ENCODE assay signal across 11 mouse cellular contexts in genomic region chr11:94701401-94702215, GRCm38 (mm10). TPM values are rescaled to one million over a fixed set of nuclear protein-coding genes. Genes with fewer than 3 reads are reported as not detected.
A peak's percentile ranks its signal among the peaks of the same experiment; 100 is the strongest.
DNase-seq lines count a peak whose midpoint lies in the region; ATAC-seq and TF ChIP-seq lines count a peak whose summit lies in the region.
"Had no signal": no experiment of that assay in that cellular context is flagged by ENCODE, and none has a peak within 500 bp of the region (broad histone marks: within the 10 kb centered on the region; RNA-seq: fewer than 3 reads in every experiment).

No protein-coding gene starts in this region.

- peaks cover 21% of the 10 kb centered on the region for H3K4me1 ChIP-seq in midbrain, embryonic 10.5 days
- no peaks in the 10 kb centered on the region for H3K4me1 ChIP-seq in midbrain, embryonic 15.5 days
- peaks cover 18% of the 10 kb centered on the region for H3K4me1 ChIP-seq in hindbrain, embryonic 13.5 days (replicated peaks)
- H3K4me1 ChIP-seq in neural tube, embryonic 13.5 days (replicated peaks): peaks cover 15% of the 10 kb centered on the region

- peak overlapping the region; percentile 20; the same call in 1 of the 2 replicates for H3K4me3 ChIP-seq in gastrocnemius, adult 2 months
- H3K4me3 ChIP-seq in midbrain, embryonic 10.5 days: no peak overlapping the region
- H3K4me3 ChIP-seq in midbrain, embryonic 15.5 days: no peak overlapping the region
- H3K4me3 ChIP-seq in hindbrain, embryonic 13.5 days: no peak overlapping the region
- H3K4me3 ChIP-seq in neural tube, embryonic 13.5 days: no peak overlapping the region

- WGBS in midbrain, embryonic 10.5 days: 72% methylated on average over 27 of the region's 27 CpGs
- WGBS in midbrain, embryonic 15.5 days: 63% methylated on average over 27 of the region's 27 CpGs
- 59% methylated on average over 27 of the region's 27 CpGs for WGBS in hindbrain, embryonic 13.5 days
- 41% methylated on average over 27 of the region's 27 CpGs for WGBS in neural tube, embryonic 13.5 days

- H3K9ac ChIP-seq in midbrain, embryonic 15.5 days: no peak overlapping the region
- no peak overlapping the region for H3K9ac ChIP-seq in hindbrain, embryonic 13.5 days
- 0 out of 2 replicates have a peak overlapping the region, but pooled peaks have one; percentile 0 for H3K9ac ChIP-seq in neural tube, embryonic 13.5 days

- ATAC-seq in midbrain, embryonic 15.5 days (replicated peaks): no peak
- ATAC-seq in hindbrain, embryonic 13.5 days (ENCODE audit: low FRiP score): no peak
- peak; percentile 32; the same call in 1 of the 2 replicates for ATAC-seq in neural tube, embryonic 13.5 days (ENCODE audit: low read depth)

- no peak for TF ChIP-seq CTCF in gastrocnemius, adult 2 months (IDR thresholded peaks at IDR 0.05)

- H3K4me2 ChIP-seq in midbrain, embryonic 15.5 days: no peak overlapping the region
- 0 out of 2 replicates have a peak overlapping the region, but pooled peaks have one; percentile 3 for H3K4me2 ChIP-seq in hindbrain, embryonic 13.5 days
- H3K4me2 ChIP-seq in neural tube, embryonic 13.5 days: peak overlapping the region; percentile 25

- no peaks in the 10 kb centered on the region for H3K36me3 ChIP-seq in midbrain, embryonic 10.5 days
- H3K36me3 ChIP-seq in midbrain, embryonic 15.5 days (replicated peaks): no peaks in the 10 kb centered on the region
- no peaks in the 10 kb centered on the region for H3K36me3 ChIP-seq in hindbrain, embryonic 13.5 days
- no peaks in the 10 kb centered on the region for H3K36me3 ChIP-seq in neural tube, embryonic 13.5 days

- H3K27ac ChIP-seq in gastrocnemius, adult 2 months: no peak overlapping the region
- H3K27ac ChIP-seq in midbrain, embryonic 10.5 days (replicated peaks): 0 out of 2 replicates have a peak overlapping the region, but pooled peaks have one; percentile 25
- no peak overlapping the region for H3K27ac ChIP-seq in midbrain, embryonic 15.5 days
- no peak overlapping the region for H3K27ac ChIP-seq in hindbrain, embryonic 13.5 days
- 0 out of 2 replicates have a peak overlapping the region, but pooled peaks have one; percentile 6 for H3K27ac ChIP-seq in neural tube, embryonic 13.5 days (replicated peaks)

- intact Hi-C loops in gastrocnemius, adult 2 months (cut with DNase I): no loop called here
- intact Hi-C loops in left cerebral cortex, postnatal 25 days (cut with DNase I): no loop called here

- DNase-seq in gastrocnemius, adult 2 months: no peak
- DNase-seq in gastrocnemius, adult 18-20 months (ENCODE audit: low spot score): no peak
- DNase-seq in midbrain, embryonic 10.5 days (ENCODE audit: low spot score): no peak
- DNase-seq in heart, adult 8-10 months (ENCODE audit: low spot score): no peak
- no peak for DNase-seq in left cerebral cortex, postnatal 25 days (ENCODE audit: low spot score in 2 of 2)
- DNase-seq: right cerebral cortex, adult 18-20 months had no signal

- H3K27me3 ChIP-seq in midbrain, embryonic 10.5 days (ENCODE audit: low read depth, poor library complexity, severe bottlenecking): no peaks in the 10 kb centered on the region
- H3K27me3 ChIP-seq in midbrain, embryonic 15.5 days (replicated peaks): no peaks in the 10 kb centered on the region
- H3K27me3 ChIP-seq in hindbrain, embryonic 13.5 days: no peaks in the 10 kb centered on the region
- no peaks in the 10 kb centered on the region for H3K27me3 ChIP-seq in neural tube, embryonic 13.5 days

- H3K9me3 ChIP-seq in midbrain, embryonic 10.5 days (replicated peaks): no peaks in the 10 kb centered on the region
- no peaks in the 10 kb centered on the region for H3K9me3 ChIP-seq in midbrain, embryonic 15.5 days
- no peaks in the 10 kb centered on the region for H3K9me3 ChIP-seq in hindbrain, embryonic 13.5 days
- no peaks in the 10 kb centered on the region for H3K9me3 ChIP-seq in neural tube, embryonic 13.5 days

RNA-seq across cellular contexts. Expression of gene Gm11541, which starts 2.7 kb away (rescaled TPM):
- not detected for total RNA-seq in gastrocnemius, adult 2 months (2021)
- not detected for total RNA-seq in gastrocnemius, adult 18-20 months (2021)
- not detected in 2 replicates for polyA plus RNA-seq in midbrain, embryonic 10.5 days (2016; fragmentation: Nextera tagmentation; extraction: Ambion mirVana)
- not detected in 2 replicates for polyA plus RNA-seq in midbrain, embryonic 15.5 days (2015; fragmentation: Nextera tagmentation; extraction: Ambion mirVana)
- polyA plus RNA-seq in hindbrain, embryonic 13.5 days (2015; fragmentation: Nextera tagmentation; extraction: Ambion mirVana): 0.09 and 0.12 TPM in 2 replicates
- polyA plus RNA-seq in neural tube, embryonic 13.5 days (2015; fragmentation: Nextera tagmentation; extraction: Ambion mirVana): 0.23 and 0.29 TPM in 2 replicates
- not detected for total RNA-seq in heart, adult 8-10 months (2022)
- total RNA-seq in left cerebral cortex, postnatal 25 days (2021): not detected
- total RNA-seq: gastrocnemius, postnatal 4 days; left cerebral cortex, postnatal 10 days had no signal

RNA-seq across cellular contexts. Expression of gene Xylt2, which starts 24.3 kb away (rescaled TPM):
- total RNA-seq in gastrocnemius, adult 2 months (2021): 1 to 10 TPM; 3.6 to 3.9 TPM
- 1 to 10 TPM; 2.9 TPM for total RNA-seq in gastrocnemius, adult 18-20 months (2021)
- polyA plus RNA-seq in midbrain, embryonic 10.5 days (2016; fragmentation: Nextera tagmentation; extraction: Ambion mirVana): 13.8 and 14.4 TPM in 2 replicates
- 12.8 and 14.5 TPM in 2 replicates for polyA plus RNA-seq in midbrain, embryonic 15.5 days (2015; fragmentation: Nextera tagmentation; extraction: Ambion mirVana)
- 12.2 TPM in 2 replicates for polyA plus RNA-seq in hindbrain, embryonic 13.5 days (2015; fragmentation: Nextera tagmentation; extraction: Ambion mirVana)
- 16.0 and 16.1 TPM in 2 replicates for polyA plus RNA-seq in neural tube, embryonic 13.5 days (2015; fragmentation: Nextera tagmentation; extraction: Ambion mirVana)
- 10 to 100 TPM in 1 of 4 experiments, 1 to 10 TPM in 3; 5.4 to 10.1 (median 7.3) TPM for total RNA-seq in heart, adult 8-10 months (2022)
- 10 to 100 TPM; 21.8 to 23.7 TPM for total RNA-seq in left cerebral cortex, postnatal 25 days (2021)

RNA-seq across cellular contexts. Expression of gene Cdc34b, which starts 40.0 kb away (rescaled TPM):
- 1 to 10 TPM in 1 of 2 experiments, under 1 TPM in 1; 0.82 to 1.3 TPM for total RNA-seq in gastrocnemius, adult 2 months (2021)
- 1 to 10 TPM; 1.1 to 1.3 TPM for total RNA-seq in gastrocnemius, adult 18-20 months (2021)
- 0.20 and 0.32 TPM in 2 replicates for polyA plus RNA-seq in midbrain, embryonic 10.5 days (2016; fragmentation: Nextera tagmentation; extraction: Ambion mirVana)
- 0.14 TPM in 1 of 2 replicates, not detected in the other for polyA plus RNA-seq in midbrain, embryonic 15.5 days (2015; fragmentation: Nextera tagmentation; extraction: Ambion mirVana)
- 0.14 TPM in 1 of 2 replicates, not detected in the other for polyA plus RNA-seq in hindbrain, embryonic 13.5 days (2015; fragmentation: Nextera tagmentation; extraction: Ambion mirVana)
- polyA plus RNA-seq in neural tube, embryonic 13.5 days (2015; fragmentation: Nextera tagmentation; extraction: Ambion mirVana): not detected in 2 replicates
- under 1 TPM; 0.52 to 0.97 (median 0.88) TPM for total RNA-seq in heart, adult 8-10 months (2022)
- under 1 TPM in 1 of 2 experiments, not detected in 1; 0.46 TPM for total RNA-seq in left cerebral cortex, postnatal 25 days (2021)

RNA-seq across cellular contexts. Expression of gene Eme1, which starts 47.8 kb away (rescaled TPM):
- not detected for total RNA-seq in gastrocnemius, adult 2 months (2021)
- total RNA-seq in gastrocnemius, adult 18-20 months (2021): not detected
- polyA plus RNA-seq in midbrain, embryonic 10.5 days (2016; fragmentation: Nextera tagmentation; extraction: Ambion mirVana): 61.7 and 64.1 TPM in 2 replicates
- polyA plus RNA-seq in midbrain, embryonic 15.5 days (2015; fragmentation: Nextera tagmentation; extraction: Ambion mirVana): 3.1 and 3.5 TPM in 2 replicates
- polyA plus RNA-seq in hindbrain, embryonic 13.5 days (2015; fragmentation: Nextera tagmentation; extraction: Ambion mirVana): 6.2 and 6.4 TPM in 2 replicates
- polyA plus RNA-seq in neural tube, embryonic 13.5 days (2015; fragmentation: Nextera tagmentation; extraction: Ambion mirVana): 5.0 and 5.2 TPM in 2 replicates
- total RNA-seq in heart, adult 8-10 months (2022): under 1 TPM in 1 of 4 experiments, not detected in 3; 0.44 TPM
- total RNA-seq in left cerebral cortex, postnatal 25 days (2021): under 1 TPM in 1 of 2 experiments, not detected in 1; 0.32 TPM

RNA-seq across cellular contexts. Expression of gene Mrpl27, which starts 48.0 kb away (rescaled TPM):
- total RNA-seq in gastrocnemius, adult 2 months (2021): 10 to 100 TPM; 50.4 to 59.8 TPM
- total RNA-seq in gastrocnemius, adult 18-20 months (2021): 10 to 100 TPM; 43.0 to 49.5 TPM
- polyA plus RNA-seq in midbrain, embryonic 10.5 days (2016; fragmentation: Nextera tagmentation; extraction: Ambion mirVana): 143 and 145 TPM in 2 replicates
- polyA plus RNA-seq in midbrain, embryonic 15.5 days (2015; fragmentation: Nextera tagmentation; extraction: Ambion mirVana): 133 and 138 TPM in 2 replicates
- polyA plus RNA-seq in hindbrain, embryonic 13.5 days (2015; fragmentation: Nextera tagmentation; extraction: Ambion mirVana): 144 and 152 TPM in 2 replicates
- 144 and 147 TPM in 2 replicates for polyA plus RNA-seq in neural tube, embryonic 13.5 days (2015; fragmentation: Nextera tagmentation; extraction: Ambion mirVana)
- 10 to 100 TPM; 59.3 to 66.6 (median 63.0) TPM for total RNA-seq in heart, adult 8-10 months (2022)
- total RNA-seq in left cerebral cortex, postnatal 25 days (2021): 10 to 100 TPM; 72.1 to 74.6 TPM

Comparison
In these comparisons a context has a peak if more than half of its experiments do, and no peak if none do; other contexts are left out.
1. H3K27ac ChIP-seq: peak in midbrain, embryonic 10.5 days (single experiment) and neural tube, embryonic 13.5 days (single experiment); none in gastrocnemius, adult 2 months (single experiment), midbrain, embryonic 15.5 days (single experiment) and hindbrain, embryonic 13.5 days (single experiment).